Mouse (Mus musculus): ENCODE results near the gene Thap12. TPM values are rescaled to one million over a fixed set of nuclear protein-coding genes. Genes with fewer than 3 reads are reported as not detected.

Gene Thap12
- total and polyA plus RNA-seq, 3 experiments, result 29.6 to 92.9 (median 70.1) TPM

GRCm38 (mm10) chr7:98656531-98657221, 46.2 kb upstream of the Thap12 start, which contains the start of gene Emsy:
TSS of gene Emsy (minus strand) at chr7:98656783.
- dilution Hi-C loops (cut with MboI; ENCODE audit: extremely low pct_ligation_motif_present, extremely low pct_unique_long_range_greater_than_20kb, low sequenced_read_pairs) (no loop called here), in situ Hi-C loops (cut with MboI; ENCODE audit: low pct_ligation_motif_present, low pct_unique_long_range_greater_than_20kb, low sequenced_read_pairs) (no loop called here)
- Histone ChIP-seq H3K36me3 (replicated peaks in 1 of 2; ENCODE audit: control insufficient read depth in 1 of 2, insufficient read depth in 1 of 2, low read length in 1 of 2) (peaks cover 9 to 54% of the 10 kb centered on the region in 2 experiments), H3K4me1 (ENCODE audit: control insufficient read depth in 1 of 2, insufficient read depth in 2 of 2) (peaks cover 0 to 29% of the 10 kb centered on the region in 2 experiments; a peak in 2 of 4 replicates), H3K4me3 (replicated peaks in 1 of 3; ENCODE audit: low read depth in 2 of 3, low read length in 2 of 3, poor library complexity in 1 of 3) (peak within 1 kb of the TSS; percentile 84 to 99 (median 92)), H3K27ac (ENCODE audit: insufficient read depth, low read depth) (peak within 1 kb of the TSS; percentile 66), H3K9me3 (replicated peaks; ENCODE audit: low read length) (no peaks in the 10 kb centered on the region), H3K9ac (ENCODE audit: insufficient read depth, low read depth) (peak within 1 kb of the TSS; percentile 93), H3K27me3 (replicated peaks) (no peaks in the 10 kb centered on the region), H3K79me2 (replicated peaks; ENCODE audit: control insufficient read depth, extremely low read depth, insufficient read depth, poor library complexity, severe bottlenecking) (peaks cover 38% of the 10 kb centered on the region), H3K4me2 (ENCODE audit: insufficient read depth, low read depth, poor library complexity, severe bottlenecking) (peak within 1 kb of the TSS; percentile 92)
- peak; percentile 95 for DNase-seq (ENCODE audit: extremely low read depth)
- TF ChIP-seq ZC3H11A (IDR thresholded peaks at IDR 0.05; ENCODE audit: low read depth, low read length) (no peak), CHD1 (IDR thresholded peaks at IDR 0.05; ENCODE audit: low read depth, low read length) (no peak), CHD2 (IDR thresholded peaks at IDR 0.05; ENCODE audit: low read length) (no peak), ELF1 (IDR thresholded peaks at IDR 0.05; ENCODE audit: low read depth, low read length) (peak; percentile 64), HCFC1 (IDR thresholded peaks at IDR 0.05; ENCODE audit: low read depth, low read length) (peak; percentile 94), RCOR1 (conservative IDR thresholded peaks at IDR 0.05; ENCODE audit: low read depth, low read length) (no peak), ZKSCAN1 (IDR thresholded peaks at IDR 0.05; ENCODE audit: borderline replicate concordance, low read depth, low read length) (no peak), GABPA (IDR thresholded peaks at IDR 0.05; ENCODE audit: insufficient replicate concordance, low read depth, low read length) (peak; percentile 41; the same call in 1 of the 2 replicates), UBTF (IDR thresholded peaks at IDR 0.05; ENCODE audit: low read depth, low read length) (no peak), JUND (conservative IDR thresholded peaks at IDR 0.05; ENCODE audit: low read depth, low read length) (no peak), E2F4 (IDR thresholded peaks at IDR 0.05; ENCODE audit: insufficient replicate concordance, low read depth, low read length) (peak; percentile 98), NRF1 (IDR thresholded peaks at IDR 0.05; ENCODE audit: low read depth, low read length) (peak; percentile 96), ZMIZ1 (IDR thresholded peaks at IDR 0.05; ENCODE audit: low read depth, low read length) (no peak; the same call in 1 of the 2 replicates), RAD21 (IDR thresholded peaks at IDR 0.05; ENCODE audit: low read depth, low read length) (no peak), PAX5 (IDR thresholded peaks at IDR 0.05; ENCODE audit: low read length) (no peak), TBP (conservative IDR thresholded peaks at IDR 0.05; ENCODE audit: low read depth, low read length) (peak; percentile 94), EP300 (IDR thresholded peaks at IDR 0.05; ENCODE audit: low read length) (no peak), POLR2A (IDR thresholded peaks at IDR 0.05; ENCODE audit: low read depth, low read length) (peak; percentile 94), MAX (IDR thresholded peaks at IDR 0.05; ENCODE audit: low read length) (peak; percentile 90), CTCF (conservative IDR thresholded peaks at IDR 0.05 in 1 of 2, IDR thresholded peaks at IDR 0.05 in 1 of 2; ENCODE audit: low read depth in 2 of 2, low read length in 2 of 2) (no peak), USF2 (conservative IDR thresholded peaks at IDR 0.05; ENCODE audit: low read depth, low read length) (peak; percentile 62), BHLHE40 (IDR thresholded peaks at IDR 0.05; ENCODE audit: low read depth, low read length) (no peak), KAT2A (IDR thresholded peaks at IDR 0.05; ENCODE audit: insufficient replicate concordance, low read length) (peak; percentile 94; the same call in 1 of the 2 replicates), ZNF384 (IDR thresholded peaks at IDR 0.05; ENCODE audit: low read depth, low read length) (no peak), JUN (IDR thresholded peaks at IDR 0.05; ENCODE audit: insufficient read depth, low read depth, low read length) (no peak), IRF4 (IDR thresholded peaks at IDR 0.05; ENCODE audit: low read depth, low read length) (no peak), NELFE (IDR thresholded peaks at IDR 0.05; ENCODE audit: low read depth, low read length) (peak; percentile 81), MYC (IDR thresholded peaks at IDR 0.05; ENCODE audit: low read depth, low read length) (peak; percentile 89), POLR2AphosphoS2 (IDR thresholded peaks at IDR 0.05; ENCODE audit: low read depth, low read length) (no peak), USF1 (IDR thresholded peaks at IDR 0.05; ENCODE audit: low read depth, low read length) (peak; percentile 65), ETS1 (conservative IDR thresholded peaks at IDR 0.05; ENCODE audit: low read depth, low read length) (no peak; the same call in 1 of the 2 replicates), SIN3A (IDR thresholded peaks at IDR 0.05; ENCODE audit: low read length) (no peak; the same call in 1 of the 2 replicates), SMC3 (IDR thresholded peaks at IDR 0.05; ENCODE audit: low read depth, low read length) (no peak), MAFK (IDR thresholded peaks at IDR 0.05; ENCODE audit: insufficient replicate concordance, low read length) (no peak), MAZ (IDR thresholded peaks at IDR 0.05; ENCODE audit: low read depth, low read length) (no peak), MEF2A (IDR thresholded peaks at IDR 0.05; ENCODE audit: borderline replicate concordance, low read depth, low read length) (peak; percentile 56; the same call in 1 of the 2 replicates), MXI1 (IDR thresholded peaks at IDR 0.05; ENCODE audit: low read depth, low read length) (no peak; the same call in 1 of the 2 replicates), TCF12 (IDR thresholded peaks at IDR 0.05; ENCODE audit: low read depth, low read length) (peak; percentile 87)

Measured in CH12.LX (cell line).